Mouse (Mus musculus) limb, embryonic 15.5 days (tissue): ENCODE results near the gene Krtap11-1. TPM values are rescaled to one million over a fixed set of nuclear protein-coding genes. Genes with fewer than 3 reads are reported as not detected.

Experiments used
- ATAC-seq: fragments of 200-750 bp; cut with Nextera tagmentation; 2 replicates; pipeline ENCODE4 v1.8.0; 2017; ENCODE audit warnings: low read depth, moderate TSS enrichment; ENCODE audit not compliant: insufficient number of reproducible peaks, low FRiP score, low TSS enrichment
- H3K27ac ChIP-seq: fragments of 300-500 bp; sonication (generic); 2 replicates; pipeline ENCODE4 v1.5.1; 2015; ENCODE audit warnings: moderate library complexity, mild to moderate bottlenecking, inconsistent platforms
- H3K27me3 ChIP-seq: fragments of 300-500 bp; sonication (generic); 2 replicates; pipeline ENCODE4 v1.6.1; 2015; ENCODE audit warnings: inconsistent platforms
- H3K36me3 ChIP-seq: fragments of 300-500 bp; sonication (generic); 2 replicates; pipeline ENCODE4 v1.6.1; 2015; ENCODE audit warnings: inconsistent platforms
- H3K4me1 ChIP-seq: fragments of 300-500 bp; sonication (generic); 2 replicates; pipeline ENCODE4 v1.6.1; 2015; ENCODE audit warnings: inconsistent platforms
- H3K4me2 ChIP-seq: fragments of 300-500 bp; sonication (generic); 2 replicates; pipeline ENCODE4 v1.6.1; 2015; ENCODE audit warnings: mild to moderate bottlenecking, inconsistent platforms
- H3K4me3 ChIP-seq: fragments of 300-500 bp; sonication (generic); 2 replicates; pipeline ENCODE4 v1.5.1; 2015; ENCODE audit warnings: mild to moderate bottlenecking, inconsistent platforms
- H3K9ac ChIP-seq: fragments of 300-500 bp; sonication (generic); 2 replicates; pipeline ENCODE4 v1.6.1; 2015; ENCODE audit warnings: inconsistent platforms
- H3K9me3 ChIP-seq: fragments of 300-500 bp; sonication (generic); 2 replicates; pipeline ENCODE4 v1.6.1; 2016; ENCODE audit warnings: inconsistent platforms
- WGBS: fragments of 180-500 bp; shearing (Covaris S2); methylation state at CpG from one replicate; pipeline ENCODE4 v1.1.7; 2015; 5-methylcytosine and 5-hydroxymethylcytosine counted together
- polyA plus RNA-seq: library from polyadenylated mRNA; unstranded; fragments of >200 nt; fragmentation: Nextera tagmentation; extraction: Ambion mirVana; gene quantifications from 2 replicates; pipeline ENCODE4 v1.2.1, GENCODE M21; 2015

The Krtap11-1 gene
- 0.19 and 0.41 TPM in 2 replicates for polyA plus RNA-seq

GRCm38 (mm10) chr16:89571083-89571482 lies at the start of gene Krtap11-1:
Gene Krtap11-1 (minus strand): TSS chr16:89571183.
- no peak within 1 kb of the TSS for H3K9ac ChIP-seq
- H3K4me3 ChIP-seq, result no peak within 1 kb of the TSS
- no peak within 1 kb of the TSS for H3K27ac ChIP-seq
- no peak for ATAC-seq
- H3K4me2 ChIP-seq, result no peak within 1 kb of the TSS
- H3K27me3 ChIP-seq, result no peaks in the 10 kb centered on the region
- H3K36me3 ChIP-seq, result no peaks in the 10 kb centered on the region
- WGBS, result 78% methylated on average over 5 of the region's 5 CpGs
- no peaks in the 10 kb centered on the region for H3K4me1 ChIP-seq
- no peaks in the 10 kb centered on the region for H3K9me3 ChIP-seq

DNA sequence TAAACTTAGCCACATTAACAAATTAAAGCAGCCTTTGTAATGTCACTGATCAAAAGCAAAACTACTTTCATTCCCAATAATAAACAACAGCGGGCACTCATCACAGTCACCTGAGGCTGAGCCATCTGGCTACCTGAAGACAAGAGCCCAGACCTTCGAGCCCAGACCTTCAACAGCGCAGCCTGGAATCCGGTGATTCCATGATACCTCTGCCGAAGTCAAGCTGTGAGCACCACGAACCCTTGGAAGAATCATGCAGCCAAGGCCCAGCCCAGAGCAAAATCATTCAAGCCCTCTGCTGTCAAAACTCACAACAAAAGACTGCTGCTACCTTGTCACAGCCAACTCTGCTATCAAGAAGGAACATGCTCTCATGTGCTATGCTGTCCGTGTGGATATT lies 47.2 kb upstream of the Krtap11-1 start:
- Histone ChIP-seq H3K4me1 (no peaks in the 10 kb centered on the region), H3K27me3 (no peaks in the 10 kb centered on the region), H3K27ac (no peak overlapping the region), H3K4me2 (no peak overlapping the region), H3K36me3 (no peaks in the 10 kb centered on the region), H3K9me3 (no peaks in the 10 kb centered on the region), H3K9ac (no peak overlapping the region), H3K4me3 (no peak overlapping the region)
- 85% methylated on average over 7 of the region's 7 CpGs for WGBS
- ATAC-seq, result no peak

DNA sequence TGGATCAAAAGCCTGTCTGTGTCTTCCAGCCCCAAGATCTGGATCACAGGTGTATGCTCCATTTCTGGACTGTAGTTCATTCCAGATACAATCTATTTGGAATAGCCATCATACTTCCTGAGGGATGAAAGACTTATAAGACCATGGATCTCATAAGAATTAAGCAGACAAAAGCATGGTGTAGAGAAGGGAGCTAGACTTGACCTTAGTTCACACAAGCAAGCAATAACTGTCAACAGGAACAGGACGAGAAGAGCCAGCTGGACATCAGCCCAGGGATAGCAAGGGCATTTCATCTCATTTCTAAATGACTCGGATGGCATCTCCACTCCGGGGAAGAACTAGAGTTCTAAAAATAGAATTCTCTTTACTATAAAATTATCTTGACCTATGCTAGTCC lies 46.3 kb upstream of the Krtap11-1 start:
- Histone ChIP-seq H3K36me3 (no peaks in the 10 kb centered on the region), H3K4me2 (no peak overlapping the region), H3K9ac (no peak overlapping the region), H3K9me3 (no peaks in the 10 kb centered on the region), H3K27me3 (no peaks in the 10 kb centered on the region), H3K4me3 (no peak overlapping the region), H3K4me1 (no peaks in the 10 kb centered on the region), H3K27ac (no peak overlapping the region)
- ATAC-seq, result no peak
- WGBS, result 70% methylated on average over 3 of the region's 3 CpGs

GRCm38 (mm10) chr16:89613726-89614125 lies 42.7 kb upstream of the Krtap11-1 start:
- Histone ChIP-seq H3K27ac (no peak overlapping the region), H3K4me3 (no peak overlapping the region), H3K4me1 (no peaks in the 10 kb centered on the region), H3K27me3 (no peaks in the 10 kb centered on the region), H3K36me3 (no peaks in the 10 kb centered on the region), H3K9me3 (no peaks in the 10 kb centered on the region), H3K4me2 (no peak overlapping the region), H3K9ac (no peak overlapping the region)
- 75% methylated on average over 12 of the region's 12 CpGs for WGBS
- ATAC-seq, result no peak

GRCm38 (mm10) chr16:89608791-89609185 lies 37.8 kb upstream of the Krtap11-1 start:
- H3K4me3 ChIP-seq, result no peak overlapping the region
- WGBS, result 71% methylated on average over 4 of the region's 4 CpGs
- no peaks in the 10 kb centered on the region for H3K36me3 ChIP-seq

GRCm38 (mm10) chr16:89608161-89608790 lies 37.3 kb upstream of the Krtap11-1 start:
- no peaks in the 10 kb centered on the region for H3K36me3 ChIP-seq
- no peak overlapping the region for H3K27ac ChIP-seq
- H3K4me1 ChIP-seq, result no peaks in the 10 kb centered on the region
- H3K9ac ChIP-seq, result no peak overlapping the region
- H3K27me3 ChIP-seq, result no peaks in the 10 kb centered on the region
- no peak for ATAC-seq
- H3K4me3 ChIP-seq, result no peak overlapping the region
- H3K9me3 ChIP-seq, result no peaks in the 10 kb centered on the region
- H3K4me2 ChIP-seq, result no peak overlapping the region
- WGBS, result 83% methylated on average over 12 of the region's 12 CpGs

More at GRCm38 (mm10) chr16:89608791-89609185, 37.8 kb upstream of the Krtap11-1 start:
- Histone ChIP-seq H3K9me3 (no peaks in the 10 kb centered on the region), H3K27ac (no peak overlapping the region), H3K9ac (no peak overlapping the region), H3K4me1 (no peaks in the 10 kb centered on the region), H3K4me2 (no peak overlapping the region), H3K27me3 (no peaks in the 10 kb centered on the region)
- ATAC-seq, result no peak

DNA sequence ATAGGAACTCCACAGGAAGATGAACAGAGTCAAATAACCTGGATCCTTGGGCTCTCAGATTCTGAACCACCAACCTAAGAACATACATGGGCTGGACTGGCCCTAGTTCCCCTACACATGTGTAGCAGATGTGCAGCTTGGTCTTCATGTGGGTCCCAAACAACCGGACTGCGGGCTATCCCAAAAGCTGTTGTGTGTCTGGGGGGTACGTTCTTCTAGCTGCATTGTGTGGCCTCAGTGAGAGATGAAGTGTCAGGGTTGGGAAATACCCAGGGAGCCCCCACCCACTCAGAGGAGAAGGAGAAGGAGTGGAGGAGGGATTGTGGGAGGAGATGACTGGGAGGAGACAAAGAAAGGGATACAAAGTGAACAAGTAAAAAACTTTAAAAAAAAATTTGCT lies 36.0 kb upstream of the Krtap11-1 start:
- no peaks in the 10 kb centered on the region for H3K36me3 ChIP-seq
- H3K9ac ChIP-seq, result no peak overlapping the region
- H3K4me3 ChIP-seq, result no peak overlapping the region
- no peak overlapping the region for H3K4me2 ChIP-seq
- no peaks in the 10 kb centered on the region for H3K27me3 ChIP-seq
- no peaks in the 10 kb centered on the region for H3K4me1 ChIP-seq
- WGBS, result 81% methylated on average over 3 of the region's 3 CpGs
- no peak overlapping the region for H3K27ac ChIP-seq
- H3K9me3 ChIP-seq, result no peaks in the 10 kb centered on the region
- ATAC-seq, result no peak

GRCm38 (mm10) chr16:89587209-89587608 lies 16.2 kb upstream of the Krtap11-1 start:
- no peaks in the 10 kb centered on the region for H3K36me3 ChIP-seq
- no peak overlapping the region for H3K9ac ChIP-seq
- 56% methylated on average over 3 of the region's 3 CpGs for whole genome bisulfite sequencing
- no peak for ATAC-seq
- no peaks in the 10 kb centered on the region for H3K27me3 ChIP-seq
- H3K4me2 ChIP-seq, result no peak overlapping the region
- H3K4me3 ChIP-seq, result no peak overlapping the region
- H3K27ac ChIP-seq, result no peak overlapping the region
- H3K4me1 ChIP-seq, result no peaks in the 10 kb centered on the region
- H3K9me3 ChIP-seq, result no peaks in the 10 kb centered on the region

DNA sequence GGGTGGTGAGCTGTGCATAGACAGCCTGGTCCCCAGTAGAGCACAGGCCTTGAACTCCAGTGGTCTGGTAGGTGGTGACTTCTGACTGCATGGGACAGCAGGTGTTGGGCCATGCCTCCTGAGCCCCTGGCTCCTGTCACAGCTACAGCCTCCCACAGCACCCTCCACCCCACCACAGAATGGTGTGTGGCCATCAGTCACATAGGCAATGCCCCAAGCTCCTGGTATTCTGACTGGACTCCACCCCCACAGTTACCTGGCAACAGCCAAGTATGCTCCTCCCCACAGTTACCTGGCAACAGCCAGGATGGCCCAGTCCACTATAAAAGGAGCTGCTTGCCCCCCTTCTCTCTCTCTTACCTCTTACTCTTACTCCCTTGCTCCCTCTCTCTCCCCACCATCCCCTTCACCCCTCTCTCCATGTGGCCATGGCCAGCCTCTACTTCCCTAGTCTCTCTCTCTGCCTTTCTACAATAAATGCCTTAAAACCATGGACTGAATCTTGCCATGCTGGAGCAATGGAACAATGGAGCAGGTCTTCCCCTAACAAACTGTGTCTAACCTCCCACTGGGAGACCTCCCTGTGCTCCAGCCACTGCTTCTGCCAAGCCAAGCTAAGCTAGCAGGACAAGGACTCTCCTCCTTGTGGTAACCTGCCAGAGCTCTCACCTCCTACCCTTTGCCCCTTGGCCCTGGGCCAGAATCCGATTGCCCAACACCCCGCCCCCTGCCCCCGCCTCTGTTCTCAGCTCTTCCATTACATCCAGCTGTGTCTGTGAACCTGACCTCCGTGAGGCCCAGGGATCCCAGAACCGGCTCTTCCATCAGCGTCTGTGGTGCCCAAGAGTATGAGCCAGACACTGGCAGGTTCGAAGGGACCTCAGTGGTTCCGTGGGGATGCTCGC lies 14.9 kb upstream of the Krtap11-1 start:
- Histone ChIP-seq H3K4me2 (no peak overlapping the region), H3K27me3 (no peaks in the 10 kb centered on the region), H3K4me1 (no peaks in the 10 kb centered on the region), H3K4me3 (no peak overlapping the region), H3K36me3 (no peaks in the 10 kb centered on the region), H3K9me3 (no peaks in the 10 kb centered on the region), H3K27ac (no peak overlapping the region), H3K9ac (no peak overlapping the region)
- ATAC-seq, result no peak
- 57% methylated on average over 9 of the region's 9 CpGs for WGBS

- H3K27me3 ChIP-seq, result no peaks in the 10 kb centered on the region
- ATAC-seq, result no peak
- 90% methylated on average over 2 of the region's 2 CpGs for WGBS
- H3K4me2 ChIP-seq, result no peak overlapping the region
- no peak overlapping the region for H3K27ac ChIP-seq
- H3K4me3 ChIP-seq, result no peak overlapping the region
- H3K4me1 ChIP-seq, result no peaks in the 10 kb centered on the region
- H3K9ac ChIP-seq, result no peak overlapping the region
- no peaks in the 10 kb centered on the region for H3K9me3 ChIP-seq
- H3K36me3 ChIP-seq, result no peaks in the 10 kb centered on the region
These were observed 10.7 kb upstream of the Krtap11-1 start for GRCm38 (mm10) chr16:89581658-89582057.

DNA sequence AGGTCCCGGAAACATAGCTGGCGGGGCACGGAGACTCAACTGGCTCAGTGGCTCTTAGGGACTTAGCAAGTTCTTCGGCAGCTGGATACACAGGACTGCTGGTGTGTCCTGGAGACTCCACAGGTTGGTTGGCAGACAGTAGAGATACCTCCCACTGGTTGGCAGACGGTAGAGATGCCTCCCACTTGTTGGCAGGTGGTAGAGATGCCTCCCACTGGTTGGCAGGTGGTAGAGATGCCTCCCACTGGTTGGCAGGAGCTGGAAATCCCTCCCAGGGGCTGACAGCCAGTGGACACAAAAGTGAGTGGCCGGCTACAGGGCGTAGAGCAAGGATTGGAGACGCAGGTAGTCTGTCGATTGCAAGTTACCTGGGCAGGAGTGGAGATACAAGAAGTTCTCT lies 467 bp downstream of the Krtap11-1 start:
- Histone ChIP-seq H3K36me3 (no peaks in the 10 kb centered on the region), H3K4me1 (no peaks in the 10 kb centered on the region), H3K9ac (no peak overlapping the region), H3K4me3 (no peak overlapping the region), H3K4me2 (no peak overlapping the region), H3K27ac (no peak overlapping the region), H3K9me3 (no peaks in the 10 kb centered on the region), H3K27me3 (no peaks in the 10 kb centered on the region)
- ATAC-seq, result no peak
- 90% methylated on average over 9 of the region's 9 CpGs for WGBS

- H3K9ac ChIP-seq, result no peak overlapping the region
- no peak for ATAC-seq
- H3K4me3 ChIP-seq, result no peak overlapping the region
- H3K36me3 ChIP-seq, result no peaks in the 10 kb centered on the region
- 76% methylated on average over 6 of the region's 6 CpGs for WGBS
- H3K9me3 ChIP-seq, result no peaks in the 10 kb centered on the region
- no peak overlapping the region for H3K4me2 ChIP-seq
- no peaks in the 10 kb centered on the region for H3K27me3 ChIP-seq
- H3K27ac ChIP-seq, result no peak overlapping the region
- H3K4me1 ChIP-seq, result no peaks in the 10 kb centered on the region
These were observed 1.8 kb downstream of the Krtap11-1 start for GRCm38 (mm10) chr16:89569136-89569535.
